Mouse (Mus musculus) liver, embryonic 14.5 days (tissue): ENCODE measurements around the gene Ncan. TPM values are rescaled to one million over a fixed set of nuclear protein-coding genes. Genes with fewer than 3 reads are reported as not detected.

Experiments used
- ATAC-seq: fragments of 200-750 bp; cut with Nextera tagmentation; 2 replicates; pipeline ENCODE4 v1.8.0; 2017; ENCODE audit warnings: moderate number of reproducible peaks, mild to moderate bottlenecking, moderate library complexity; ENCODE audit not compliant: insufficient read depth
- DNase-seq, 3 experiments: peaks; one replicate each; pipeline ENCODE4 v3.0.0-alpha.2; 2012 to 2013; ENCODE audit warnings: low read depth in 3 of 3, low spot score in 3 of 3
- H3K27ac ChIP-seq: fragments of 300-500 bp; sonication (generic); 2 replicates; pipeline ENCODE4 v1.5.1; 2014; ENCODE audit warnings: moderate library complexity, mild to moderate bottlenecking, control low read depth, inconsistent platforms
- H3K27me3 ChIP-seq: fragments of 300-500 bp; sonication (generic); 2 replicates; pipeline ENCODE4 v1.6.1; 2014; ENCODE audit warnings: mild to moderate bottlenecking, low read length, moderate library complexity; ENCODE audit not compliant: control insufficient read depth, insufficient read depth
- H3K36me3 ChIP-seq: fragments of 300-500 bp; sonication (generic); replicated peaks from 2 replicates; pipeline ENCODE4 v1.6.1; 2014; ENCODE audit warnings: low read depth; ENCODE audit not compliant: control insufficient read depth, insufficient read depth
- H3K4me1 ChIP-seq, 2 experiments: fragments of 200-500 bp in 1 of 2; fragments of 300-500 bp in 1 of 2; sonication (generic) in 1 of 2; replicated peaks; 2 replicates each; pipeline ENCODE4 v1.6.1; 2012 to 2014; ENCODE audit warnings: antibody characterized with exemption in 1 of 2, inconsistent platforms in 1 of 2, low read length in 1 of 2; ENCODE audit not compliant: control insufficient read depth in 2 of 2, insufficient read depth in 2 of 2
- H3K4me2 ChIP-seq: fragments of 300-500 bp; sonication (generic); 2 replicates; pipeline ENCODE4 v1.6.1; 2014; ENCODE audit warnings: low read depth, mild to moderate bottlenecking, control low read depth, moderate library complexity
- H3K4me3 ChIP-seq, 2 experiments: fragments of 200-500 bp in 1 of 2; fragments of 300-500 bp in 1 of 2; sonication (generic) in 1 of 2; 2 replicates each; pipeline ENCODE4 v1.5.1; 2012 to 2014; ENCODE audit warnings: low read depth in 2 of 2, low read length in 2 of 2, mild to moderate bottlenecking in 2 of 2, control low read depth in 1 of 2, inconsistent platforms in 1 of 2, moderate library complexity in 1 of 2; ENCODE audit not compliant: insufficient read depth in 1 of 2
- H3K9ac ChIP-seq: fragments of 300-500 bp; sonication (generic); replicated peaks from 2 replicates; pipeline ENCODE4 v1.6.1; 2014; ENCODE audit warnings: mild to moderate bottlenecking, control low read depth, moderate library complexity
- H3K9me3 ChIP-seq: fragments of 300-500 bp; sonication (generic); 2 replicates; pipeline ENCODE4 v1.6.1; 2016; ENCODE audit warnings: low read length, mixed read lengths; ENCODE audit not compliant: control insufficient read depth
- CTCF ChIP-seq: IDR thresholded peaks from 2 replicates; pipeline ENCODE4 v1.5.1; 2016; ENCODE audit warnings: antibody characterized with exemption, low read depth, control low read depth
- EP300 ChIP-seq: IDR thresholded peaks from 2 replicates; pipeline ENCODE4 v1.6.1; 2016; ENCODE audit warnings: antibody characterized with exemption, low read depth
- WGBS: fragments of 180-500 bp; shearing (Covaris S2); extraction: QIAGEN DNeasy Blood & Tissue Kit; methylation state at CpG from one replicate; pipeline ENCODE4 v1.1.7; 2014; ENCODE audit not compliant: insufficient replicate concordance; 5-methylcytosine and 5-hydroxymethylcytosine counted together
- polyA plus RNA-seq, 2 experiments: library from polyadenylated mRNA; depleted of rRNA in 1 of 2; stranded (reverse) in 1 of 2; unstranded in 1 of 2; fragments of >200 nt; fragmentation: Nextera tagmentation in 1 of 2; extraction: Ambion mirVana in 1 of 2; gene quantifications; 2 replicates each; pipeline versions ENCODE4 v1.2.1 to v1.2.3; 2012 to 2014

The Ncan gene
- polyA plus RNA-seq, 2 experiments: 0.01 TPM; not detected in 1

DNA sequence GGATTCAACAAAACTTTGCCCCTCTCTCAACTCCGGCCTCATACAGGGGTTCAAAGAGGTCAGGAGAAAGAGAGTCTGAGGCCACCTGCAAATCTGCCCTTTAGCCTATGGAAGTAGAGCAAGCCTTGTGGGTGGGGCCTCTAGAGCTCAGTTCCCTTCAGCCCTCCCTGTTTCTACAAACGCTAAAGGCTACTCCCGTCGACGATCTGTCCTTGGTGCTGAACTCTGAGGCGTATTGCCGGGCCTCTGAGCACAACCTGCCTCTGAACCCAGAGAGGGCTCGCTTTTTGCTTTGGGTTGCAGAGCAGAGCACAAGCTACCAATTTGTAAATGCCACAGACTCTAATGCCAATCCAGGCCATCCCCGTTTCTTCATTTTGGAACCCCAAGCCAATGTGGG is 3.1 kb downstream of the Ncan start:
- Histone ChIP-seq H3K4me2 (no peak overlapping the region), H3K36me3 (no peaks in the 10 kb centered on the region), H3K4me1 (no peaks in the 10 kb centered on the region), H3K9ac (no peak overlapping the region), H3K9me3 (no peaks in the 10 kb centered on the region), H3K27me3 (peaks cover 64% of the 10 kb centered on the region), H3K4me3 (no peak overlapping the region), H3K27ac (no peak overlapping the region)
- WGBS: 4% methylated on average over 9 of the region's 9 CpGs
- ATAC-seq (no peak), DNase-seq (peak; percentile 43 to 48 (median 45))
- TF ChIP-seq EP300 (no peak), CTCF (no peak)

- H3K27me3 ChIP-seq: peaks cover 81% of the 10 kb centered on the region
- H3K9me3 ChIP-seq: no peaks in the 10 kb centered on the region
- H3K4me3 ChIP-seq: no peak overlapping the region
- no peak overlapping the region for H3K27ac ChIP-seq
- 50% methylated on average over 13 of the region's 13 CpGs for WGBS
- no peak overlapping the region for H3K9ac ChIP-seq
- H3K4me1 ChIP-seq: no peaks in the 10 kb centered on the region
- DNase-seq (no peak), ATAC-seq (no peak)
- no peak overlapping the region for H3K4me2 ChIP-seq
- TF ChIP-seq CTCF (no peak), EP300 (no peak)
- H3K36me3 ChIP-seq: no peaks in the 10 kb centered on the region
Measured at GRCm38 (mm10) chr8:70114892-70115291, 5.8 kb downstream of the Ncan start.

- 11% methylated on average over 6 of the region's 6 CpGs for WGBS
- ATAC-seq (no peak), DNase-seq (no peak)
- Histone ChIP-seq H3K27ac (no peak overlapping the region), H3K9me3 (no peaks in the 10 kb centered on the region), H3K4me2 (no peak overlapping the region), H3K4me1 (no peaks in the 10 kb centered on the region), H3K36me3 (no peaks in the 10 kb centered on the region), H3K9ac (no peak overlapping the region), H3K4me3 (no peak overlapping the region), H3K27me3 (peaks cover 77% of the 10 kb centered on the region)
- TF ChIP-seq CTCF: no peak
- TF ChIP-seq EP300: no peak
Measured at GRCm38 (mm10) chr8:70114488-70114887, 6.2 kb downstream of the Ncan start.

DNA sequence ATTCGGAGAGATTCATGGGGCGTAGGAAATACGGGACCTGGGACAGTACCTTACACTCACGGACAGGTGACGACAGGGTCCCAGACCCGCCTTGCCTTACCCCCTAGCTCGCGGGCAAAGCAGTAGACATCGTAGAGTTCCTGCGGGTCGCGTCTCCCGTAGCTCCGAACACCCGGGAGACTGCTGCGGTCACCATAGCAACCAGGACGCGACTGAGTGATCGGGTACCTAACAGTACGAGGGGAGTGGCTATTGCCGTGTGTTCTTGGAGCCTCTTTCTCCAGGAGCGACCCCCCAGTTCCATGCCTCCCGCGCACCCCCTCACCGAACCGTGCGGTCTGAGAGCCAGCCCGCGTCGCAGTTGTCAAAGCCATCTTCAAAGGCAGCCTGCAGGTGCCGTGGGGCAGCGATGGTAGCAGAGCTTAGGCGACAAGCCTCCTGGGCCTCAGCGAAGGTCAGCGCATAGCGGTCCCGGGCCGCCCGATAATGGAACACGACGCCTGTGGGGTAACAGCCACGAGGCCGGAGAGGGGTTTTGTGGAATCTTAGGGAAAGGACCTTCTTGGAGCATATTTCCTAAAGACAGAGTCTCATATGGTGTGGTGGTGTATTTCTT is 8.2 kb downstream of the Ncan start:
- peaks cover 57% of the 10 kb centered on the region for H3K27me3 ChIP-seq
- no peak for ATAC-seq
- TF ChIP-seq EP300 (no peak), CTCF (no peak)
- H3K9ac ChIP-seq: no peak overlapping the region
- H3K4me2 ChIP-seq: no peak overlapping the region
- no peak overlapping the region for H3K27ac ChIP-seq
- H3K9me3 ChIP-seq: no peaks in the 10 kb centered on the region
- H3K4me3 ChIP-seq: no peak overlapping the region
- no peak for DNase-seq
- H3K36me3 ChIP-seq: no peaks in the 10 kb centered on the region
- WGBS: 9% methylated on average over 43 of the region's 43 CpGs
- H3K4me1 ChIP-seq: no peaks in the 10 kb centered on the region

DNA sequence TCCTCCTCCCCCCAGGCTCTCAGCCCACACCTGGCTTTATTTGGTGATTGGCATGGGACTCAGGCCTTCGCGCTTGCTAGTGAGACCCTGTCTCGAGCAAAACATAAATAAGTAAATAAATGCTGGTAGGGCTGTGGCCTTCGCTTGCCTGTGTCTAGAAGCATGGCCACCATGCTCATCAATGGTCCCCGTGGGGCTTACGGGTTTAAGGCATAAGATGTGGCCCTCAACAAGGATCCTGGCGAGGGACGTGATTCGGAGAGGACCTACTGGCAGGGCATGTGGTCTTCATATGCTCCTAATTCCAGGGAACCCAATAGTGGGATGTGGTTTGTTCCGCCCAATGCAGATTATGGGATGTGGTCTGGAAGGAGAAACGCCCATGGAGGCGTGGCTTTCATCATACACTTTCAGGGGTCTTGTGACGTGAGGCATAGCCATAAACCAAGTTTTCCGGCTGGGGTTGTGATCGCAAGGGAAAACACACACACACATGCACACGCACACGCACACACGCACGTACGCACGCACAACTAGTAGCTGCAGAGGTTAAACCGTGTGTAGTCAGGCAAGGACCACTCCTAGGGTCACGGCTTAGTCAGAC is 9.4 kb downstream of the Ncan start:
- no peaks in the 10 kb centered on the region for H3K4me1 ChIP-seq
- TF ChIP-seq CTCF: no peak
- no peak for TF ChIP-seq EP300
- no peak overlapping the region for H3K4me2 ChIP-seq
- no peak for ATAC-seq
- H3K4me3 ChIP-seq: no peak overlapping the region
- no peaks in the 10 kb centered on the region for H3K36me3 ChIP-seq
- H3K9me3 ChIP-seq: no peaks in the 10 kb centered on the region
- no peak for DNase-seq
- H3K27me3 ChIP-seq: peaks cover 54% of the 10 kb centered on the region
- 37% methylated on average over 23 of the region's 23 CpGs for WGBS
- H3K27ac ChIP-seq: no peak overlapping the region
- no peak overlapping the region for H3K9ac ChIP-seq
